Mouse (Mus musculus) heart, embryonic 13.5 days (tissue): ENCODE measurements around the gene Btbd35f22. TPM values are rescaled to one million over a fixed set of nuclear protein-coding genes. Genes with fewer than 3 reads are reported as not detected.
"Not testable (repeated sequence)": the region's sequence is repeated elsewhere in the genome, so short reads cannot be mapped to it uniquely, and the experiment has no call there.

Source experiments
- ATAC-seq: fragments of 200-750 bp; cut with Nextera tagmentation; 2 replicates; pipeline ENCODE4 v1.8.0; 2017; ENCODE audit warnings: moderate TSS enrichment; ENCODE audit not compliant: insufficient number of reproducible peaks, low FRiP score, low TSS enrichment; ENCODE audit errors: extremely low read depth
- H3K27ac ChIP-seq: fragments of 300-500 bp; sonication (generic); replicated peaks from 2 replicates; pipeline ENCODE4 v1.5.1; 2015; ENCODE audit warnings: moderate library complexity, mild to moderate bottlenecking, inconsistent platforms
- H3K27me3 ChIP-seq: fragments of 300-500 bp; sonication (generic); replicated peaks from 2 replicates; pipeline ENCODE4 v1.6.1; 2015; ENCODE audit warnings: mild to moderate bottlenecking, inconsistent platforms
- H3K36me3 ChIP-seq: fragments of 300-500 bp; sonication (generic); 2 replicates; pipeline ENCODE4 v1.6.1; 2015; ENCODE audit warnings: mild to moderate bottlenecking, inconsistent platforms
- H3K4me1 ChIP-seq: fragments of 300-500 bp; sonication (generic); 2 replicates; pipeline ENCODE4 v1.6.1; 2015; ENCODE audit warnings: inconsistent platforms
- H3K4me2 ChIP-seq: fragments of 300-500 bp; sonication (generic); 2 replicates; pipeline ENCODE4 v1.6.1; 2015; ENCODE audit warnings: inconsistent platforms, mild to moderate bottlenecking, moderate library complexity
- H3K4me3 ChIP-seq: fragments of 300-500 bp; sonication (generic); 2 replicates; pipeline ENCODE4 v1.5.1; 2015; ENCODE audit warnings: moderate library complexity, mild to moderate bottlenecking, inconsistent platforms
- H3K9ac ChIP-seq: fragments of 300-500 bp; sonication (generic); 2 replicates; pipeline ENCODE4 v1.6.1; 2015; ENCODE audit warnings: inconsistent platforms, mild to moderate bottlenecking, moderate library complexity
- H3K9me3 ChIP-seq: fragments of 300-500 bp; sonication (generic); 2 replicates; pipeline ENCODE4 v1.6.1; 2016; ENCODE audit warnings: inconsistent platforms
- WGBS: fragments of 180-500 bp; shearing (Covaris S2); methylation state at CpG from one replicate; pipeline ENCODE4 v1.1.7; 2015; ENCODE audit warnings: mixed read lengths; 5-methylcytosine and 5-hydroxymethylcytosine counted together
- polyA plus RNA-seq: library from polyadenylated mRNA; unstranded; fragments of >200 nt; fragmentation: Nextera tagmentation; extraction: Ambion mirVana; gene quantifications from 2 replicates; pipeline ENCODE4 v1.2.1, GENCODE M21; 2015

The Btbd35f22 gene
- not detected in 2 replicates for polyA plus RNA-seq

DNA sequence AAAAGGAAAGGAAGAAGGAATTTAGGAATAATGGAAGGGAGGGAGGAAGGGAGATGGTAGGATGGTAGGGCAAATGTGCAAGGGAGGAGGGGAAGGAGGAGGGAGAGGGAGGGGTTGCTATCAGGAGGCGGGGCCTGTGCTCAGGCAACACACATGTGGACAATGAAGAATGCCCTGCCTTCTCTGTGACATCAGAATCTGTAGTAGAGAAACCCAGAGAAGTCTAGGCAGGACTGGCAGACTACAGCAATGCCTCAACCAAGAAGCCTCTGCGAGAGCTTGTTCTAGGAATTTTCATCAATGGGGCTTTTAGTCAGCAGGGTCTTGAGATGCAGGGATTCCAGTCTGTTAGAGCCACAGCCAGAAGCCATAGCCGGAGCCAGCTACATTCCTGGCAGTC, at the start of gene Btbd35f22:
Gene Btbd35f22, plus strand, starts transcription at position 301 of the 400 bp plus-strand sequence.
- no CpG with 5 or more reads among the region's 3 CpGs for WGBS
- H3K36me3 ChIP-seq, H3K9me3 ChIP-seq, H3K4me1 ChIP-seq, H3K4me2 ChIP-seq, H3K27me3 ChIP-seq, ATAC-seq, H3K27ac ChIP-seq, H3K4me3 ChIP-seq, H3K9ac ChIP-seq: not testable (repeated sequence)

Other genes with a start within 250 kb of the Btbd35f22 start
- gene Gm21637, start 85.8 kb upstream of the Btbd35f22 start, polyA plus RNA-seq = not detected in 2 replicates
- not detected in 2 replicates for gene Btbd35f2, start 230.6 kb downstream of the Btbd35f22 start, polyA plus RNA-seq